Mouse (Mus musculus): ENCODE measurements around the gene Ttll10.

Gene Ttll10

GRCm38 (mm10) chr4:156065156-156065894 lies 6.1 kb upstream of the Ttll10 start:
- DNase-seq (ENCODE audit: low spot score): no peak

GRCm38 (mm10) chr4:156064510-156064897 lies 5.3 kb upstream of the Ttll10 start:
- DNase-seq (ENCODE audit: low spot score): no peak

DNA sequence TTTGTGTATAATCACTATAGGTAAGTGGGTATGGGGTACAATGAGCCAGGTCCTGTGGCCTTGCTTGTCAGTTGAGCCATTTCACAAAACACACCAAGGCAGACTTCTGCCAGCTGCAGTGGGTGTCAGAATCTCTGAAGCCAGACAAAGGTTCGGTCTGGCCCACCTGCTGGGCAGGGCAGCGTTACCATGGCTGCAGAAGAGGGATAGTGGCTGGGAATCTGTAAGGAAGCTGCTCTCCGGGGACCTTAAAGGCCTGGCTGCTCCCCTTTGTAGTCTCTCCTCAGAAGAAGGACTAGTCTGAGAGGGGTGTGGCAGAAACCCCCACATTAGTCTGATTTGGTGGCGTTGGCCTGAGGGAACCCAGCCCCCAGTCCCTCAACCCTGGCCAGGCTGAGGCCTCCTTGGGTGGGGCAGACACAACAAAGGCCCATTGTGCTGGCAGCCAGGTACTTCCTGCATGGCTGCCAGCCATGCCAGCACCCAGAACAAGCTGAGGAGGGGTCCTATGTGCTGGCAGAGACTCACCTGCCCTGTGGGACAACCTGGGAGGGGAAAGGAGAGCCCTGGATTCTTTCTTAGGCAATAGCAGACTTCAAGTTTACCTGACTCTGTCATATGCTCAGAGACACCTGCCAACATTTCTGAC lies 4.8 kb upstream of the Ttll10 start:
- no peak for DNase-seq (ENCODE audit: low spot score)

GRCm38 (mm10) chr4:156059713-156060112 lies 499 bp upstream of the Ttll10 start:
- DNase-seq (ENCODE audit: low spot score): peak; percentile 63

GRCm38 (mm10) chr4:156058826-156059225 lies 388 bp downstream of the Ttll10 start:
- no peak for DNase-seq (ENCODE audit: low spot score)

GRCm38 (mm10) chr4:156057702-156058101 lies 1.5 kb downstream of the Ttll10 start:
- DNase-seq (ENCODE audit: low spot score): no peak

DNA sequence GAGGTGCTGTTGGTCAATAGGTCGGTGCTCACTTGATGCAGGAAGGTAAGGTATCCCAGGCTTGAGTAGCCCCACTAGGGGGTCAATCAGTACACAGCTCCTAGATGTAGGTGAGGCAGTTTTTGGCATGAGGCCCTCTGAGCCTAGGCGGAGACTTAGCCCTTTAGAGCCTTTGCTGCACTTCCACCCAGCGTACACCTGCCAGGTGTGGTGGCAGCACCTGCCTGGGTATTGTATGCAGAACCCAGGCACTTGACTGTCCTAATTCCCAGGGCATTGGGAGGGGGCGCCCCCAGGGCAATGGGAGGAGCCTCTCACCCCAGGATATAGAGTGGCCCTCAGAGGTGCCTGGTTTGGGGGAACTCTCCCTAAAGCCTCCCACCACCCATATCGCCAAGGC lies 4.0 kb downstream of the Ttll10 start:
- DNase-seq (ENCODE audit: low spot score): no peak

- no peak for DNase-seq (ENCODE audit: low spot score)
Observed at GRCm38 (mm10) chr4:156054606-156055005, 4.6 kb downstream of the Ttll10 start.

- no peak for DNase-seq (ENCODE audit: low spot score)
Observed at GRCm38 (mm10) chr4:156054130-156054529, 5.1 kb downstream of the Ttll10 start.

DNA sequence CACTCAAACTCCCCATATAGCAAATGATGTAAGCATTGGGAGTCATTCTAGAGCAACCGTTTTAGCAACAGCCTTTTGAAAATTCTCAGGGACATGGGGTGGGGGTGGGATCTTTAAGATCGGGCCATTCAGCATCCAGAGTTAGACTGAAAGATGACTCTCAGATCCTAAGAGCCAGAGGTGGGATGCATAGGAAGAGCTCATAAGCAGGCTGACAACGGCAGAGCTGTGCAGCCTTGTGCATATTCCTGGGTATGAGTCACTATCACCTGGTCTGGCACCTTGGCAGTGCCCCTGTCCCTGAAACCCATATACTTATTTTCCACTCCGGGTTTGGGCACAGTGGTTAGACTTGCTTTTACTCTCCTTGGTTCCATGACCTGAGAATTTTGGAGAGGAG lies 6.1 kb downstream of the Ttll10 start:
- DNase-seq (ENCODE audit: low spot score): no peak

DNA sequence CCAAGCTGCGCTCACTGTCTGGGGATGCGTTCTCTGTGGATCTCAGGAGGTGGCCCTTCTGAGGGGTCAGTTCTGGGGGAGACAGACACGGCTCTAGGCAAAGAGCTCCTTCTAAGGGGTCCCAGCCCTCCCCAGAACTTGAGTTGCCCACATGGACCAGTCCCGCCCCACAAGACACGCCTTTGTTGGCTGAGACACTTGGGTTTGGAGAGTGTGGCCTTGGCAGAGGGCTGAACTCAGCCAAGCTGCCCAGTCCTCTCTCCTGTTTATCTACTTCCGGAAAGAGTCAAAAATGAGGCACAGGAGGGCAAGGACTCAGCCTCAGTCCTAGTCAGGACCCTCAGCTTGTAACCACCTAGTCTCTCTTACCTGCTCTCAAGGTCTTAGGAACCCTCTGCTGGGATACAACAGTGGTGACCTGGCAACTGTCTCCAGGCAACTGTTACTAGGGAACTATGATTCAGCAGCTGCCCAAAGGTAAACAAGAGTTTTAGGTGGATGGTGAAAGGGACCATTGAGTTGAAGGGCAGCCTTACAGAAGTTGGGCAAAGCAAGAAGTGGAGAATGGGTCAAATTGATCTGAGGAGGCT lies 8.7 kb downstream of the Ttll10 start:
- DNase-seq (ENCODE audit: low spot score): peak; percentile 80

DNA sequence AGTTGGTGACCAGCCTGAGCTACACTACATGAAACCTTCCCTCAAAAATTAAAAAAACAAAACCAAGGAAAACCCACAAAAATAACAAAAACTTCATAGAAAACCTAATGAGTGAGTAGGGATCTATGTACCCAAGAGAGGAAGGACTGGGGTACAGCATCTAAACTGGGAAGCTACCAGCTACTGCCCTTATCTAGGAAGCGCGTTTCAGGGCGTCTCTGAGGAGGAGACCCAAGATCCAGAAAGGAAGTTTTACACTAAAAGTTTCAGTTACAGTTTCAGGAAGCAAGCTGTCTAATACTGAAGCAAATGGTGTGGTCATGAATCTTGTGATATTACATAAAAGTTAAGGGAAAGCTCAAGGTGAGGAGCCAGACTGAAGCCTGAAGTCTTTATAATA lies 9.4 kb downstream of the Ttll10 start:
- no peak for DNase-seq (ENCODE audit: low spot score)

- peak; percentile 72 for DNase-seq (ENCODE audit: low spot score)
Observed at GRCm38 (mm10) chr4:156044754-156045153, 14.5 kb downstream of the Ttll10 start.

GRCm38 (mm10) chr4:156034901-156035300 lies 24.3 kb downstream of the Ttll10 start:
- no peak for DNase-seq (ENCODE audit: low spot score)

- no peak for DNase-seq (ENCODE audit: low spot score)
Observed at GRCm38 (mm10) chr4:156034301-156034700, 24.9 kb downstream of the Ttll10 start.

DNA sequence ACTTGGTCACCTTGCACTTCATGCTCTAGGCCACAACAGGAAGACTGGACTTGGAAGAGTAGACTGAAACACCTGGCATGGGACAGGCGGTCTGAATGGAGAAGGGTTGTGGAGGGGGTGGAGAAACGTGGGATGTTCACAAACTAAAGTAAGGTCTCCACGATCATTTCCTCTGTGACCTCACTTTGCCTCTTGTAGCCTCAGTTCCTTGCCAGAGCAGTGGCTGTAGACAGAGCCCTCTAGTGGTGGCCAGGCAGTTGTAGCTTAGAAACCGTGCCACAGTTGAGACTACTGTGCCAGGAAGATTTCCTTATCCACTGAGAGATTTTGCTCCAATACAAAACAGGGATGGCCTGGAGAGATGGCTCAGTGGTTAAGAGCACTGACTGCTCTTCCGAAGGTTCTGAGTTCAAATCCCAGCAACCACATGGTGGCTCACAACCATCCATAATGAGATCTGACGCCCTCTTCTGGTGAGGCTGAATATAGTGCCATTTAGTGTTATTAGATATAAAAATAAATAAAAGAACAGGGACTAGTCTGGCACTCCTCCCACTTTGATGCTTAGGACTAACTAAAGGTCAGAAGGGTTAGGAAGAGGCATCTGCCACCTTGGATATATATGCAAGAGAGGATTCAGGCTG lies 25.6 kb downstream of the Ttll10 start:
- no peak for DNase-seq (ENCODE audit: low spot score)

DNA sequence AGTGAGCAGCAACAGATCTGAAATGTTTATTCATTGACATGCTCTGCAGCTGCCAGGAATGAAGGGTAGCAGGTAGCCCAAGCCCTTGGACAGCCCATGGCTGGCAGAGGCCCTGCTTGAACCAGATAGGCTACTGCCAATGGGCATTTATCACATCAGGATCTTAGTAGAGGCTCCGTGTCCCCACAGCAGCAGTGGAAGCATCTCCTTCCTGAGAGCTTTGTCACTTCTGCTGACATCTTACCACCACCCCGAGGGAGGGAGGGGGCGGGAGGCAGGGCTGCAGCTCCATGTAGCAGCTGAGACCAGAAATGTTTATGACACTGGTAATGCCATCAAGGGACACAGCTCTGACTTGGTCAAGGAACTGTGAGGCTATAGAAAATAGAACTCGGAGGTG lies 26.4 kb downstream of the Ttll10 start:
- DNase-seq (ENCODE audit: low spot score): no peak

DNA sequence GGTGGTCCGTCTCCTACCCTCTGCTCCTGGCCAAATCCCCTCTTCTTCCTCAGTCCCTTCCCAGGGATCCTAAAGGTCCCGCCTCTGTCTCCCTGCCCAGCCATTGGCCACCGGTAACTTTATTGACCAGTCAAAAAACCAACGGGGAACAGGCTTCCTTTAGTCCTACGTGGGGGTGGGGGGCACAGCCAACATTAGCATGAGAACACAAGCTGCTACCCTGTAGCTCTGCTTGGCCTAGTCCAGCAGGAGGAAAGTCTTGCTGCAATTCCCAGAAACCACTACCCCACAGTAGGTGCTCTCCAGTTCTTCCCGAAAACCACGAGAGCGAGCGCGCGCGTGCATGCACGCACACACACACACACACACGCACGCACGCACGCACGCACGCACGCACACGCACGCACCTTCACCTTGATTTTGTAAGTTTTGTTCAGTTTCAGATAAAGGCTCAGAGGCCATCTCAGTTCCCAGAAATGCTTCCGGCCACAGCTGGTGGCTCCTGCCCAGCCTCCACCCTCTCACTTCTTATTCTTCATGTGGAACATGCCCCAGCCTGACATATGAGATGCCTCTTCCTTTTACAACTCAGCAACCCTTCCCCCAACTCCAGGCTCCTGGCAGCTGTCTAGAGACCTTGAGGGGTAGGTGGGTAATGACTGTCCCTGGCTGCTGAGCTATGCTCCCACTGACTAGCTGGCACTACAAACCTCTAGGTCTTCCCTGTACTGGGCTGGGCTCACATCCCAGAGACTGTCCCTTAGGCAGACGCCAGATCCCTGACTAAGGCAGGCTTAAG lies 27.4 kb downstream of the Ttll10 start:
- DNase-seq (ENCODE audit: low spot score): peak; percentile 79

DNA sequence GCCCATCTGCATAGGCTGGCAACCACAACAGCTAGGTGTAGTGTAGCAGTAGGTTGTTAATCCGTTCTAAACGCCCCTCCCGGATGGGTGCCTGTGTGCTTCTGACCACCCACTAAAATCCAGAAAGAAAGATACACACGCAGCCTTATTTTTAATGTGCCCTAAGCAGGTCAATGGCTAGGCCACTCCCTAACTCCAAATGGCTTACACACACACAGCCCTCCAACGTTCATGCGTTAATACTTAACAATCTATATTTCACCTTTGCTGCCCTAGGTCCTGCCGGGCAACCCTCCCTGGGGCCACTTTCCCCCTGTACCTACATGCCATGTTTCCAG lies 28.0 kb downstream of the Ttll10 start:
- no peak for DNase-seq (ENCODE audit: low spot score)

DNA sequence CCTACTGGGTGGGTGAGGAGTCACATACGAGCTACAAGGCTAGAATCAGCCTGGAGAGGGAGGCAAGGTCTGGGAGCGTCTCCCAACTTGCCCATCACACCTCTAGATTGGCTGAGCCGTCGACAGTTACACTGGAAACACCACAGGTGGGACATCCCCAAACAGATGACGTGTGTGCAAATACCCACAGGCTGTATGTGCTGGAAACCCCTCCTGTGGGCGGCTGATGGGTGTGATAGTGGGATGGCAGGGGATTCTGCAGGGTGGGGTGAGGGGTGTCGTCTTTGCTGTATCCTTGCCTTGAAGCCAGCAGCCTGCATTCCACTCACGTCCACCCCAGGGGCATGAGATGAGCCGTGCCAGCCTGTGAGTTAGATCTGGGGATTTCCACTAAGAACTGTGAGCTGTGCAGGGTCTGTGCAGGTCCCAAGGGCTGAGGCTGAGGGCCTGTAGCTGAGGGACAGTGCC lies 28.5 kb downstream of the Ttll10 start:
- DNase-seq (ENCODE audit: low spot score): no peak

DNA sequence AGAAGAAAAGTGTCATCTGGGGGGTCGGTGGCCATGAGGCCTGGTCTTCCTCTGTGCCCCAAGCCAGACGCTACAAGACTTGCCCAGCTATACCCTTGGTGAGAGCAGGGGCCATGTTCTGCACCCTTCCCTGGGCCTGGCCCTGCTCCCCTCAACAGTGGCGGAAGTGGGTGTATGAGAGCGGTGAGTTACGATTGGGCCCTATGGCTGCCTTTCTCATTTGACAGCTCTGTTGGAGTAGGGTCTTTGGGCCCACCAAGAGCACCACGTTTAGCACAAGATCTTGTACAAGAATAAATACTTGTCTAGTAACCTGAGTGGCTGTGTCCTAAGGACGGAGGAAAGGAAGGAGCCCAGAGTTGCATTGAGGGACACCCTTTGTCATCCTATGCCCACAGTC lies 30.6 kb downstream of the Ttll10 start:
- no peak for DNase-seq (ENCODE audit: low spot score)

DNA sequence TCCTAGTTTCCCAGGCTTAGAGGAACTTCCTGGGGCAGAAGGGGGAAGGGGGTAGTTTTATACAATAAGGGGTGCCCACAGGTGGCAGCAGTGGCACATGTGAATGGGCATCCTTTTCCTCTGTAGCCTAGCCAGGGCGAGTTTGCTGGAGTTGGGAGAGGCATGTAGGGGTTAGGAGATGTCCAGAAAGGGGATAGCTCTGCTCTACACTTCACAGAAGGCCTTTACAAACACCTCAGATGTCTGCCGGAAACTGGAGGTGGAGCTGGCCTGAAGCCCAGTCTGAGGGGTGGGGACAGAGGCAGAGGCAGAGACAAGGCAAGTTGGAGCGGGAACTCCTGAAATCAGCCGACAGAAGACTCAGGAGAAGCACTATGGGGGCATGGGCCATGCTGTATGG lies 33.2 kb downstream of the Ttll10 start, which contains the start of gene Tnfrsf18:
TSS of gene Tnfrsf18 (plus strand) at position 152 of the 400 bp plus-strand sequence.
- no peak for DNase-seq (ENCODE audit: low spot score)
